Mouse (Mus musculus) liver, embryonic 15.5 days (tissue): ENCODE data around the gene Slc35e3. TPM values are rescaled to one million over a fixed set of nuclear protein-coding genes. Genes with fewer than 3 reads are reported as not detected.
A peak's percentile ranks its signal among the peaks of the same experiment; 100 is the strongest.

Experiments
- ATAC-seq: fragments of 200-750 bp; cut with Nextera tagmentation; 2 replicates; pipeline ENCODE4 v1.8.0; 2017; ENCODE audit warnings: moderate number of reproducible peaks, mild to moderate bottlenecking, moderate library complexity; ENCODE audit not compliant: insufficient read depth
- H3K27ac ChIP-seq: fragments of 300-500 bp; sonication (generic); replicated peaks from 2 replicates; pipeline ENCODE4 v1.5.1; 2015; ENCODE audit warnings: mild to moderate bottlenecking, inconsistent platforms
- H3K27me3 ChIP-seq: fragments of 300-500 bp; sonication (generic); 2 replicates; pipeline ENCODE4 v1.6.1; 2015; ENCODE audit warnings: mild to moderate bottlenecking, inconsistent platforms
- H3K36me3 ChIP-seq: fragments of 300-500 bp; sonication (generic); replicated peaks from 2 replicates; pipeline ENCODE4 v1.6.1; 2015; ENCODE audit warnings: moderate library complexity, mild to moderate bottlenecking, inconsistent platforms
- H3K4me1 ChIP-seq: fragments of 300-500 bp; sonication (generic); replicated peaks from 2 replicates; pipeline ENCODE4 v1.6.1; 2015; ENCODE audit warnings: inconsistent platforms
- H3K4me2 ChIP-seq: fragments of 300-500 bp; sonication (generic); 2 replicates; pipeline ENCODE4 v1.6.1; 2015; ENCODE audit warnings: moderate library complexity, mild to moderate bottlenecking, inconsistent platforms
- H3K4me3 ChIP-seq: fragments of 300-500 bp; sonication (generic); replicated peaks from 2 replicates; pipeline ENCODE4 v1.5.1; 2015; ENCODE audit warnings: mild to moderate bottlenecking, inconsistent platforms
- H3K9ac ChIP-seq: fragments of 300-500 bp; sonication (generic); 2 replicates; pipeline ENCODE4 v1.6.1; 2015; ENCODE audit warnings: moderate library complexity, mild to moderate bottlenecking, inconsistent platforms
- H3K9me3 ChIP-seq: fragments of 300-500 bp; sonication (generic); replicated peaks from 2 replicates; pipeline ENCODE4 v1.6.1; 2016; ENCODE audit warnings: inconsistent platforms
- WGBS: fragments of 180-500 bp; shearing (Covaris S2); methylation state at CpG from one replicate; pipeline ENCODE4 v1.1.7; 2015; ENCODE audit warnings: mixed read lengths; ENCODE audit not compliant: insufficient replicate concordance; 5-methylcytosine and 5-hydroxymethylcytosine counted together
- polyA plus RNA-seq: library from polyadenylated mRNA; unstranded; fragments of >200 nt; fragmentation: Nextera tagmentation; extraction: Ambion mirVana; gene quantifications from 2 replicates; pipeline ENCODE4 v1.2.1, GENCODE M21; 2015

Gene Slc35e3
- polyA plus RNA-seq, 1 experiment from 2014 or later = 2.3 TPM

DNA sequence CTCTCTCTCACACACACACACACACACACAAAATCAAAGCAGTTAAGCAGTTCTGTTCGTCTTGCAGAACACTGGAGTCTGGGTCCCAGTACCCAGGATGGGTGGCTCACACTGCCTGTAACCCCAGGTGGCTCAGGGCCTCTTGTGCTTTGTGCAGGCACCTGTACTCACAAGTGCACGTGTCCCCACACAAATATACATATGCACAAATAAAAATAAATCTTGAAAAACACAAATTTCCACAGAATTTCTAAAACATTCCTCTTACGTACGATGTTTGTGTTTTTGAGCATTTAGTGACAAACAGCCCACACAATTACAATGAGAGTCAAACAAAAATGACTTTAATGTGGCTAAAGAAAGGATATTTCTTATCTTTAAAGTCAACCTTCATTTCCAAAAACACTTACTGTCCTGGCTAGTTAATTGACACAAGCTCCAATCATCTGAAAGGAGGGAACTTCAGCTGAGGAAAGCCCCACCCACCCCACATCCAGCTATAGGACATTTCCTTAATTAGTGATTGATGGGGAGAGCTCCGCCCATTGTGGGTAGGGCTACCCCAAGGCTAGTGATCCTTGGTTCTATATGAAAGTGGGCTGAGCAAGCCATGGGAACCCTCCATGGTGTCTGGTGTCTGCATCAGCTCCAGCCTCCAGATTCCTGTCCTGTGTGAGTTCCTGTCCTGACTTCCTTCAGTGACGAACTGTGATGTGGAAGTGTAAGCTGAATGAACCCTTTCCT is 29.4 kb upstream of the Slc35e3 start:
- H3K4me2 ChIP-seq = no peak overlapping the region
- no peaks in the 10 kb centered on the region for H3K27me3 ChIP-seq
- H3K4me1 ChIP-seq = no peaks in the 10 kb centered on the region
- no peak overlapping the region for H3K27ac ChIP-seq
- no peaks in the 10 kb centered on the region for H3K9me3 ChIP-seq
- WGBS = 71% methylated on average over 6 of the region's 6 CpGs
- peaks cover 90% of the 10 kb centered on the region for H3K36me3 ChIP-seq
- H3K9ac ChIP-seq = no peak overlapping the region
- no peak overlapping the region for H3K4me3 ChIP-seq
- peak; percentile 37; the same call in 1 of the 2 replicates for ATAC-seq

DNA sequence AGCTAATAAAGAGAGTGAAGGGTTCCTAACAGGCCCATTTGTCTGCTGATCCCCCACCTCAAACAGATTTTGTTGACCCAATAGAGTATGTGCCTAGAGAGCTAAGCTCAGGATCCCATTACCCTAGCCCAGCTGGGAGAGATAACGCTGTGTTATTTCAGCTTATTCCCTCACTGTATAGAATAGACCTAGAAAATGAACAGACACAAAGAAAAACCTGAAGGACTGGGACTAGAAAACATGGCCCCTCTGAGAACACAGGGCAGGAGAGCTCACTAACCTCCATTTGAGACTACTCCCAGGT is 28.6 kb upstream of the Slc35e3 start:
- Histone ChIP-seq H3K4me3 (no peak overlapping the region), H3K4me1 (no peaks in the 10 kb centered on the region), H3K9me3 (no peaks in the 10 kb centered on the region), H3K27me3 (no peaks in the 10 kb centered on the region), H3K36me3 (peaks cover 92% of the 10 kb centered on the region), H3K27ac (no peak overlapping the region), H3K9ac (no peak overlapping the region), H3K4me2 (no peak overlapping the region)
- 95% methylated on average over 1 of the region's 1 CpGs for WGBS
- no peak for ATAC-seq

DNA sequence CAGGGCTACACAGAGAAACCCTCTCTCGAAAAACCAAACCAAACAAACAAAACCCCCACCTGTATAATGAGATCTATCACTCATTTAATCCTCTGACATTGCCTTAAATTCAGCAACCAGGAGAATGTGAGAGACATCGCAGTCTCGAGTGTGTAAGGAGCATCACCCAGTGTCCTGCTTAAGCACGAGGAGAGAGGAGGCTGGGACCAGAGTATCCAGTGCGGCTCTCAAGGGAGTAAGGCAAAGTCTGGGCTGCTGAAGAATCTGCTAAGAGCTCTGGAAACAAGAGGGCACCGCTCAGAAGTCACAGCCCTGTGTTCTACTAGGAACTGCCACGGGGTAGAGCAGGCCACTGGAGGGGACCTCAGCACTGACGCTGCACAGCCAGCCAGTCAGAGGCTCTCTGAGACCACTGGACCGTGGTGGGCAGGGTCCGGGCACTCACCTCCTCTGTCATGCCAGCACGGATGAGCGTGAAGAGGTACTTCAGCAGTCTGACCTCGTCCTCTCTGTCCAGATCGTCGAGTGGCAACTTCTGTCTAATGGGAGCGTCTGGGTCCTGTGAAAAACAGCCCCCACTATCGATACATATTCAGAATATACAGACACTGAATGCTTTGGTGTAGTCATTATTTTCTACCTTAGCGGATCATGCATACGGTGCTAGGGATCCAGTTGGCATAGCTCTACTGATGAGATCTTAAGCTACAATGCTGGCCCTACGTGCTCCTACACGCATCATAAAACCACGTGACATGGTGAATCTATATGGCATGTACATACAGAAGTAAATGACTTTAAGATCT is 28.0 kb upstream of the Slc35e3 start:
- no peak overlapping the region for H3K9ac ChIP-seq
- WGBS = 87% methylated on average over 22 of the region's 22 CpGs
- H3K4me2 ChIP-seq = no peak overlapping the region
- H3K4me1 ChIP-seq = no peaks in the 10 kb centered on the region
- H3K36me3 ChIP-seq = peaks cover 94% of the 10 kb centered on the region
- peak; percentile 16; the same call in 1 of the 2 replicates for ATAC-seq
- no peaks in the 10 kb centered on the region for H3K27me3 ChIP-seq
- no peak overlapping the region for H3K27ac ChIP-seq
- no peak overlapping the region for H3K4me3 ChIP-seq
- H3K9me3 ChIP-seq = no peaks in the 10 kb centered on the region

DNA sequence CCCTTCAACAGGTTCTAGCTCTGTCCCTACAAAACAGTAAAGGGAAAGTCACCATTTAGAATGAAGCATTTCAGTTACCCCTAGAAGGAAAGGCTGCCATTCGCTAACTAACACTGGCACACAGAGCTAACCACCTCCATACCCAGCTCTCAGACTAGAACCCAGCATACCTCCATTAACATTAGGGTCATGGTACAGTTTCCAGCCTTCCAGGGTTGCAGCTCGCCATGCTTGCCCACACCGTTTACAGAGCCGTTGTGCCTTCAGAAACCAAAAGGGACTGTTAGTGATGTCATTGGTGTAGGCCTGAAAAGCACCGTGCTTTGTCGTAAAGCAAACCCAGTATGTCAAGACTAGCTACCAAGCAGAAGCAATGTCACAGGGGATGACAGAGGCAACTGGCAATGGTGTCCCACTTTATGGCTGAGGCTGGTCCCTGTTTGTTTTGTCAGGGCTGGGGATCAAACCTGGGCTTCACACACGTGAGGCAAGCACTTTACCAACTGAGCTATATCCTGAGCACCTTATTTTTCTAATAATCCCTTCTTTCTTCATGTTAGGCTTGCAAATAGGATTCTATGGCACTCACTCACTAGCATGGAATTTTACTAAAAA is 27.0 kb upstream of the Slc35e3 start:
- Histone ChIP-seq H3K4me3 (no peak overlapping the region), H3K27me3 (no peaks in the 10 kb centered on the region), H3K4me1 (no peaks in the 10 kb centered on the region), H3K27ac (no peak overlapping the region), H3K36me3 (peaks cover 87% of the 10 kb centered on the region), H3K9ac (no peak overlapping the region), H3K4me2 (no peak overlapping the region), H3K9me3 (no peaks in the 10 kb centered on the region)
- no peak for ATAC-seq
- WGBS = 87% methylated on average over 7 of the region's 7 CpGs

DNA sequence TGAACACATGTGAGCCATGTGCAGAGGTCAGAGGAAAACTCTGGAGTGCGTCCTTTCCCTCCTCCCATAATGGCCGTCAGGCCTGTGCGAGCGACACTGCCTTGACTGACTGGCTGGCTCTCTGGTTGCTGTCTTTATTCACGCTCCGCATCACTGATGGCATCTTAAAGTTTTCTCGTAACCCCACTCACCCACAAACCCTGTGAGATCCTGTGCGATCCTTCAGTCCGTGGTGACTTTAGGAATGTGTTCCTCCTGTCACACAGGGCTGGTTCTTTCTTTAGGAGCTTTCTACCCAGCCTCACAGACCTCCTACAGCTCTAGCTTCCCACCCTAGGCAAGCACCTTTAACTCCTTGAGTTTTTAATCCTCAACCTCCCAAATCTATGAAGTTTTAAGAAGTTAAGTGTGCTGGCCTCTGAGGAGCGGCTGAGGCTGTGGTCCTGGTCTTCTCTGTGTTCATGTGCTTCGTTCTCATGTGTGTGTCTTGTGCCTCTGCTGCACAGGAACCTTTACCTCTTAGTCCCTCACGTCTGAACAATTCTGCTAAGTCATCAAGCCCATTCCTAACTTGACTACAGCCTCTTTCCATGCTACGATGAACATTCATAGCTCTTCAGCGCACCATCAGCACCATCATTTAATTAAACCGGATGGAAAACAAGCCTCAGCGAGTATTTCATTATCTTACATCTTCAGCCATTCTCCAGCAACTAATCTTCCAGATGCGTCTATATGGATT is 26.4 kb upstream of the Slc35e3 start:
- ATAC-seq = no peak
- Histone ChIP-seq H3K4me1 (no peaks in the 10 kb centered on the region), H3K27ac (no peak overlapping the region), H3K36me3 (peaks cover 87% of the 10 kb centered on the region), H3K27me3 (no peaks in the 10 kb centered on the region), H3K4me3 (no peak overlapping the region), H3K9me3 (no peaks in the 10 kb centered on the region), H3K9ac (no peak overlapping the region), H3K4me2 (no peak overlapping the region)
- WGBS = 86% methylated on average over 17 of the region's 17 CpGs

DNA sequence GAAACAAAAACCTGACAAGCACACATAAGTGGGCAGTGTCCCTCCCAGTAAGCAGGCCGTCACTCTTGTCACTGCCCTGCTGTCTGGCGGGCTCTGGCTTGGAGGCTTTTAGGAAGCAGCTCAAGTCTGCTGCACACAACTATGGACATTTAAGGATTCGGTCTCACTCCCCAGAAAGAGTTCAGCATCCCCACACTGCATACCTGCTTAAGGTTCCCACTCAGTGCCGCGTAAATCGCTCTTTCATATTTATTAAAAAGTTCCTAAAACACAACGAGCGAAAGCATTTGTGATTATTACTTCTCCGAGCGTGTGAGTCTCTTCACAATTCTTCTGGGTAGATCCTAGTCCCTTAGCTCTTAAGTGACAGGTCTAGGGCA is 25.0 kb upstream of the Slc35e3 start:
- peaks cover 88% of the 10 kb centered on the region for H3K36me3 ChIP-seq
- WGBS = 87% methylated on average over 10 of the region's 10 CpGs
- no peak overlapping the region for H3K4me3 ChIP-seq
- no peak for ATAC-seq
- H3K9ac ChIP-seq = no peak overlapping the region
- H3K4me2 ChIP-seq = no peak overlapping the region
- no peaks in the 10 kb centered on the region for H3K27me3 ChIP-seq
- no peaks in the 10 kb centered on the region for H3K9me3 ChIP-seq
- no peak overlapping the region for H3K27ac ChIP-seq
- no peaks in the 10 kb centered on the region for H3K4me1 ChIP-seq

DNA sequence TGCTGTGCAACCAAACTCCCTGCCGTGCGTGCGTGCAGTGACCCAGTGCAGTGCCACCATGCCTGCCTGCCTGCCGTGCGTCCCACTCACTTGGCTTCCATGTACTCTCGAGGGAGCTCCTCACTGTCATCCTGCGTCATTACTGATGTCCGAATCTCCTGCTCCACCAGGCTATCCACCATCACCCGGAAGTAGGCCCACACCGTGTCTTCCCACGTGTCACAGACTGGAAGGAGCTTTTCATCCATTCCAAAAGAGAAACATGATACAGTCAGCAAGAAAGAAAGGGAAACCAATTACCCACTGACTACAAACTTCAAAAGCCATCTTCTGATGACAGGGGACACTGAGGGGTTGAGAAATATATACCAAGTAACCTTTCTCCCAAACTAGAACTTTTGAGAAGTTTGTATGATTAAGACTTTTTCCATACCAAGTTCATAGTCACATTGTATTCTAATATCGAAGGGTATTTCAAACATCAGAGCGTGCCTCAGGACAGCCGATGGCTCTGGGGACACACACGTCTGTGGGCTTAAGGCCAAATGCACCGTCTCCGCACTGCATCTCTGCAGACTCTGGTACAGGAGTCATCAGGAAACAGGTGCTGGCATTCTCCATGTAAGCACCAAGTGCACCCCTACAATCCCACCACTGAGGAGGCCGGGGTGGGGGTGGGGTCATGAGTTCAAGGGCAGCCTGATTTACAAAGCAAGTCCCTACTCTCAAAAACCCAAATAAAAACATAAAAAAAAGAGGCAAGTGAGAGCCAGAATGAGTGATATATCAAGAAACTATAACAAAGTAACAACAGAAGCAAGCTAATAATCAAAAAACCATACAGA is 24.3 kb upstream of the Slc35e3 start:
- H3K27me3 ChIP-seq = no peaks in the 10 kb centered on the region
- H3K27ac ChIP-seq = no peak overlapping the region
- ATAC-seq = no peak
- no peaks in the 10 kb centered on the region for H3K4me1 ChIP-seq
- WGBS = 85% methylated on average over 18 of the region's 18 CpGs
- no peak overlapping the region for H3K4me3 ChIP-seq
- H3K9me3 ChIP-seq = no peaks in the 10 kb centered on the region
- H3K9ac ChIP-seq = no peak overlapping the region
- H3K36me3 ChIP-seq = peaks cover 88% of the 10 kb centered on the region
- H3K4me2 ChIP-seq = no peak overlapping the region

DNA sequence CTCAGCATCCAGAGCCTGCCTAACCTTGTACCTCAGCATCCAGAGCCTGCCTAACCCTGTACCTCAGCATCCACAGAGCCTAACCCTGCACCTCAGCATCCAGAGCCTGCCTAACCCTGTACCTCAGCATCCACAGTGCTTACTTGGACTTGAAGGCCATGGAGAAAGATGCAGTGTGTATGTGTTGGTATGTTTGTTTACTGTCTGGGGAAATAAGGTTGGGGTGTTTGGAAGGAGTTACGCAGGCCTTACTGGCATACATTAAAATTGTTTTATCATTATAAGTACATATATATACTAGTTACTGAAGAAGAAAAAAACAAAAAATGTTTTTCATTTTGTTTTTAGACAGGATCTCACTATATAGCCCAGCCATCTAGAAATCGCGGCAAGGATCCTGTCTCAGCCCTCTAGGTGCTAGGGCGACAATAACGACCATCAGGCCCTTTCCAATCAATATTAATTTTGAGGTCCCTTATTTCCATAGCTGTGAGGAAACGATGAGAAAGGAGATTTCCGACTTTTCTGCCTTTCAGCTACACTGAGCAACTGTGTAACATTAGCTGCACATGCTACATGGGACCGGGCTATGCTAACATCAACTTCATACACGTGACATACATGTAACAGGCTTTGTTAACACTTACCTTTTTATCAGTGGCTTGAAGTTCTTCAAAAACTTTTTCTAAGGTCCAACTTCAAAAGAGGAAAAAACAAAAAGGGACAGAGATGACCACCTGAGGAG is 23.5 kb upstream of the Slc35e3 start:
- ATAC-seq = no peak

DNA sequence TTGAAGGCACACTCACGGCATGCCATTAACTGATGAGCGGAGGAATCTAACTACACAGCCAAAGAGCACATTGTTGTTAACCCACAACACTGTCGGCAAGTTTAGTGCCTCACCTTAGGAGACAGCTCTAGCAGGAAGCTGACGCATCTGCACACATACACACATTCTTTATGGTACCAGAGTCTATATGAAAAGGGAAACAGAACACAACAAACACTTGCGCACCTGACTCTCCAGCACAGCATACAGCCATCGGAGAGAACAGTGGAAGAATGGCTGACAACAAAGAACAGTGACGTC is 21.9 kb upstream of the Slc35e3 start:
- H3K36me3 ChIP-seq = peaks cover 85% of the 10 kb centered on the region
- H3K9ac ChIP-seq = no peak overlapping the region
- WGBS = 84% methylated on average over 7 of the region's 7 CpGs
- no peaks in the 10 kb centered on the region for H3K27me3 ChIP-seq
- H3K9me3 ChIP-seq = no peaks in the 10 kb centered on the region
- no peak for ATAC-seq
- H3K4me2 ChIP-seq = no peak overlapping the region
- H3K4me1 ChIP-seq = no peaks in the 10 kb centered on the region
- H3K4me3 ChIP-seq = no peak overlapping the region
- no peak overlapping the region for H3K27ac ChIP-seq

More for the DNA sequence above, 23.5 kb upstream of the Slc35e3 start:
- Histone ChIP-seq H3K4me3 (no peak overlapping the region), H3K27me3 (no peaks in the 10 kb centered on the region), H3K27ac (no peak overlapping the region), H3K4me2 (no peak overlapping the region), H3K9me3 (no peaks in the 10 kb centered on the region), H3K4me1 (no peaks in the 10 kb centered on the region), H3K9ac (no peak overlapping the region), H3K36me3 (peaks cover 89% of the 10 kb centered on the region)
- 85% methylated on average over 9 of the region's 9 CpGs for WGBS
